Mouse (Mus musculus) intestine, embryonic 16.5 days (tissue): ENCODE measurements at regions not wholly inside any gene's neighbourhood (a gene's known extent, or its start where the extent isn't known, plus 50 kb on each side); places are given as distances from the start of the nearest gene placed in this dataset.

Experiments used
- ATAC-seq: fragments of 200-750 bp; cut with Nextera tagmentation; 2 replicates; pipeline ENCODE4 v1.8.0; 2017; ENCODE audit warnings: moderate TSS enrichment, moderate library complexity
- H3K27ac ChIP-seq: fragments of 300-500 bp; sonication (generic); 2 replicates; pipeline ENCODE4 v1.5.1; 2014; ENCODE audit warnings: mild to moderate bottlenecking, low read length
- H3K27me3 ChIP-seq: fragments of 300-500 bp; sonication (generic); replicated peaks from 2 replicates; pipeline ENCODE4 v1.6.1; 2014; ENCODE audit warnings: low read length, control low read depth, mixed read lengths; ENCODE audit not compliant: control insufficient read depth, insufficient read depth
- H3K36me3 ChIP-seq: fragments of 300-500 bp; sonication (generic); 2 replicates; pipeline ENCODE4 v1.6.1; 2014; ENCODE audit warnings: low read length, control low read depth; ENCODE audit not compliant: control insufficient read depth, insufficient read depth
- H3K4me1 ChIP-seq: fragments of 300-500 bp; sonication (generic); 2 replicates; pipeline ENCODE4 v1.6.1; 2014; ENCODE audit warnings: low read length, control low read depth, mixed read lengths; ENCODE audit not compliant: control insufficient read depth, insufficient read depth
- H3K4me2 ChIP-seq: fragments of 300-500 bp; sonication (generic); 2 replicates; pipeline ENCODE4 v1.6.1; 2014; ENCODE audit warnings: low read depth, low read length, control low read depth
- H3K4me3 ChIP-seq: fragments of 300-500 bp; sonication (generic); 2 replicates; pipeline ENCODE4 v1.5.1; 2014; ENCODE audit warnings: mild to moderate bottlenecking, low read length
- H3K9ac ChIP-seq: fragments of 300-500 bp; sonication (generic); 2 replicates; pipeline ENCODE4 v1.6.1; 2014; ENCODE audit warnings: low read depth, low read length
- H3K9me3 ChIP-seq: fragments of 300-500 bp; sonication (generic); 2 replicates; pipeline ENCODE4 v1.6.1; 2016; ENCODE audit warnings: low read length, control low read depth; ENCODE audit not compliant: control insufficient read depth
- WGBS: fragments of 180-500 bp; shearing (Covaris S2); extraction: QIAGEN DNeasy Blood & Tissue Kit; methylation state at CpG from one replicate; pipeline ENCODE4 v1.1.7; 2014; 5-methylcytosine and 5-hydroxymethylcytosine counted together

- Histone ChIP-seq H3K36me3 (no peaks in the 10 kb centered on the region), H3K9me3 (no peaks in the 10 kb centered on the region), H3K27ac (no peak overlapping the region), H3K4me1 (no peaks in the 10 kb centered on the region), H3K4me2 (no peak overlapping the region), H3K27me3 (no peaks in the 10 kb centered on the region), H3K9ac (no peak overlapping the region), H3K4me3 (no peak overlapping the region)
- ATAC-seq, result no peak
- 83% methylated on average over 3 of the region's 3 CpGs for WGBS
Measured at GRCm38 (mm10) chr6:51029516-51029915, 375.3 kb upstream of the Npvf start.

- H3K4me3 ChIP-seq, result no peak overlapping the region
Measured at GRCm38 (mm10) chr6:51029953-51030352, 375.7 kb upstream of the Npvf start.

GRCm38 (mm10) chr6:51033835-51034234 is 379.6 kb upstream of the Npvf start:
- H3K36me3 ChIP-seq, result no peaks in the 10 kb centered on the region
- no peaks in the 10 kb centered on the region for H3K9me3 ChIP-seq
- no peak overlapping the region for H3K27ac ChIP-seq
- no peaks in the 10 kb centered on the region for H3K27me3 ChIP-seq
- H3K4me1 ChIP-seq, result peaks cover 4% of the 10 kb centered on the region; the same call in 1 of the 2 replicates
- ATAC-seq, result no peak
- WGBS, result 72% methylated on average over 6 of the region's 6 CpGs
- H3K4me3 ChIP-seq, result no peak overlapping the region
- no peak overlapping the region for H3K4me2 ChIP-seq
- H3K9ac ChIP-seq, result no peak overlapping the region

More at GRCm38 (mm10) chr6:51029953-51030352, 375.7 kb upstream of the Npvf start:
- 82% methylated on average over 3 of the region's 3 CpGs for WGBS
- Histone ChIP-seq H3K4me1 (no peaks in the 10 kb centered on the region), H3K27me3 (no peaks in the 10 kb centered on the region), H3K27ac (no peak overlapping the region), H3K9ac (no peak overlapping the region), H3K9me3 (no peaks in the 10 kb centered on the region), H3K4me2 (no peak overlapping the region), H3K36me3 (no peaks in the 10 kb centered on the region)
- no peak for ATAC-seq

- WGBS, result 45% methylated on average over 4 of the region's 4 CpGs
- Histone ChIP-seq H3K4me1 (peaks cover 4% of the 10 kb centered on the region; the same call in 1 of the 2 replicates), H3K9ac (no peak overlapping the region), H3K27me3 (no peaks in the 10 kb centered on the region), H3K4me3 (no peak overlapping the region), H3K4me2 (no peak overlapping the region), H3K9me3 (no peaks in the 10 kb centered on the region), H3K36me3 (no peaks in the 10 kb centered on the region), H3K27ac (peak overlapping the region; percentile 39; the same call in 1 of the 2 replicates)
- no peak for ATAC-seq
Measured at GRCm38 (mm10) chr6:51036074-51036473, 381.8 kb upstream of the Npvf start.

GRCm38 (mm10) chr6:51036553-51036952 is 382.3 kb upstream of the Npvf start:
- no peaks in the 10 kb centered on the region for H3K27me3 ChIP-seq
- peaks cover 4% of the 10 kb centered on the region; the same call in 1 of the 2 replicates for H3K4me1 ChIP-seq
- no peaks in the 10 kb centered on the region for H3K36me3 ChIP-seq
- ATAC-seq, result peak; percentile 76
- 27% methylated on average over 1 of the region's 1 CpGs for WGBS
- no peak overlapping the region for H3K27ac ChIP-seq
- H3K4me3 ChIP-seq, result no peak overlapping the region
- no peaks in the 10 kb centered on the region for H3K9me3 ChIP-seq
- H3K4me2 ChIP-seq, result no peak overlapping the region
- H3K9ac ChIP-seq, result no peak overlapping the region

- ATAC-seq, result no peak
Measured at GRCm38 (mm10) chr6:51036956-51037355, 382.7 kb upstream of the Npvf start.

GRCm38 (mm10) chr6:51039486-51040180 is 385.4 kb upstream of the Npvf start:
- Histone ChIP-seq H3K4me3 (no peak overlapping the region), H3K4me2 (no peak overlapping the region), H3K4me1 (peaks cover 4% of the 10 kb centered on the region; the same call in 1 of the 2 replicates), H3K9me3 (no peaks in the 10 kb centered on the region), H3K27ac (no peak overlapping the region), H3K27me3 (no peaks in the 10 kb centered on the region), H3K9ac (no peak overlapping the region), H3K36me3 (no peaks in the 10 kb centered on the region)
- no peak for ATAC-seq
- WGBS, result 79% methylated on average over 20 of the region's 20 CpGs

More at GRCm38 (mm10) chr6:51036956-51037355, 382.7 kb upstream of the Npvf start:
- Histone ChIP-seq H3K9me3 (no peaks in the 10 kb centered on the region), H3K27me3 (no peaks in the 10 kb centered on the region), H3K4me3 (no peak overlapping the region), H3K4me1 (peaks cover 4% of the 10 kb centered on the region; the same call in 1 of the 2 replicates), H3K9ac (no peak overlapping the region), H3K27ac (peak overlapping the region; percentile 69), H3K4me2 (no peak overlapping the region), H3K36me3 (no peaks in the 10 kb centered on the region)
- WGBS, result 51% methylated on average over 4 of the region's 4 CpGs

- Histone ChIP-seq H3K9me3 (no peaks in the 10 kb centered on the region), H3K27ac (no peak overlapping the region), H3K27me3 (no peaks in the 10 kb centered on the region), H3K4me2 (no peak overlapping the region), H3K4me3 (no peak overlapping the region), H3K36me3 (no peaks in the 10 kb centered on the region), H3K9ac (no peak overlapping the region), H3K4me1 (0 out of 2 replicates have a peak, but pooled peaks cover 2% of the 10 kb centered on the region)
- no peak for ATAC-seq
- WGBS, result 81% methylated on average over 7 of the region's 7 CpGs
Measured at GRCm38 (mm10) chr6:51043970-51044369, 388.5 kb upstream of the Nfe2l3 start.

- no peak for ATAC-seq
- no peaks in the 10 kb centered on the region for H3K27me3 ChIP-seq
- 77% methylated on average over 14 of the region's 14 CpGs for WGBS
- 0 out of 2 replicates have a peak, but pooled peaks cover 2% of the 10 kb centered on the region for H3K4me1 ChIP-seq
- H3K9ac ChIP-seq, result no peak overlapping the region
- H3K36me3 ChIP-seq, result no peaks in the 10 kb centered on the region
- no peak overlapping the region for H3K4me3 ChIP-seq
- no peaks in the 10 kb centered on the region for H3K9me3 ChIP-seq
- H3K4me2 ChIP-seq, result no peak overlapping the region
- H3K27ac ChIP-seq, result no peak overlapping the region
Measured at GRCm38 (mm10) chr6:51044873-51045272, 387.6 kb upstream of the Nfe2l3 start.
